ENCODE assay signal across 8 mouse cellular contexts in the genomic region with DNA sequence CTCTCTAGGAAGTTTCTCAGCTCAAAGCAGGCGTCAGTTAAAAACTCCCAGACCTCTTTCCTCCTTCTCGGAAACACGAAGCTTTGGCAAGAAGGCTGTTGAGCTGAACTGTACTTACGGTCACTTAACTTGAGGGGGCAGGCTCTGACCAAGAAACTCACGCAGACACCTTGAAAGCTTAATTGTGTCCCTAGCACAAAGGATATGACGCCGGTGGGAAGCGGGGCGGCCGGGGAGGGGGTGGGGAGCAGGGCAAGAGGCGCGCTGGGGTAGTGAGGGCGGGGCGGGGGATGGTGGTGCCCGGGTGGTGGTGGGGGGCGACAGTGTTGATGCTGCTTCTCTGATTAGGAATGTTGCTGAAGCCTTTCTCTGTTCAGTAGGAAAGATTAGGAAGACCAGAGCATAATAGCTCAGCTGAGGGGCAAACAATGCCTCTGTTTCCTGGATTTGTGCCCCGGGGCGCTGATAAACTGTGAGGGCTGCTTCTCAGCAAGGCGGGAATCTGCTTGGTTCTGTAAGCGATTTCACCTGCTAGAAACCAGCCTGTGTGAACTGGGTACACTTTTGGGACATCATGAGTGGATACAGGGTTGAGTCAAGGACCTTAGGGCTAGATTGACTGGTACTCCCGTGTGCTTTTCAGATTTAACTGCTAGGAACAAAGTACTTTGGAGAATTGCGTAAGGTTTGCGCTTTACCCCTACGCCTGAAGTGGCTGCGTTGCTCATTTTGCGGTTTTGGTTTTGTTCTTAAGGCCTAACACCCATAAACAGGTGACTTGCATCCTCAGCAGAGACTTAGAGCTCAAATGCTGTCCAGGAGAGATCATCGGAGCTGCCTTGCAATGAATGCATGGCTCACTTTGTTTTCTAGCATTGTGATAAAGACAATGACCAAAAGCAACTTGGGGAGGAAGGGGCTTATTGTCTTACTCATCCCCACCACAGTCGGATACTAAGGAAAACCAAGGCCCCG. TPM values are rescaled to one million over a fixed set of nuclear protein-coding genes. Genes with fewer than 3 reads are reported as not detected.
DNase-seq lines count a peak whose midpoint lies in the region.

No protein-coding gene starts in this region.

- DNase-seq in NIH3T3 (ENCODE audit: low read depth): peak; percentile 67
- peak; percentile 14 for DNase-seq in adrenal gland, adult 8-10 months
- peak; percentile 30 for DNase-seq in fibroblast of lung, adult 2 months (ENCODE audit: low read depth)
- peak; percentile 62 to 65 for DNase-seq in heart, postnatal 14 days
- peak; percentile 69 to 78 for DNase-seq in kidney, postnatal 25 days
- DNase-seq in lung, postnatal 14 days: peak; percentile 66
- peak; percentile 92 for DNase-seq in retina, postnatal 1 day
- no peak for DNase-seq in cerebellum, adult 9-11 months

- intact Hi-C loops in heart, postnatal 14 days (cut with DNase I): loop anchor here (1.0 to 10.0 kb wide), 3 partner anchors 60 to 278 kb away; no protein-coding TSS in a partner anchor

RNA-seq across cellular contexts. Expression of a gene that starts 33.2 kb away (rescaled TPM):
- 100 to 1,000 TPM in 2 of 4 experiments, 10 to 100 TPM in 2; 79.8 to 113 (median 100) TPM for total RNA-seq in adrenal gland, adult 8-10 months (2022)
- total RNA-seq in heart, postnatal 14 days (2021): 100 to 1,000 TPM; 256 to 273 TPM

RNA-seq across cellular contexts. Expression of a gene that starts 56.9 kb away (rescaled TPM):
- total RNA-seq in adrenal gland, adult 8-10 months (2022): not detected
- total RNA-seq in heart, postnatal 14 days (2021): not detected
